Mouse (Mus musculus) forebrain, embryonic 10.5 days (tissue): ENCODE data around the gene Ier5l. TPM values are rescaled to one million over a fixed set of nuclear protein-coding genes. Genes with fewer than 3 reads are reported as not detected.
A peak's percentile ranks its signal among the peaks of the same experiment; 100 is the strongest.

Experiments used
- DNase-seq: peaks from one replicate; pipeline ENCODE4 v3.0.0-alpha.2; 2017; ENCODE audit warnings: low spot score; ENCODE audit errors: extremely low spot score
- H3K27ac ChIP-seq: fragments of 300-500 bp; sonication (generic); 2 replicates; pipeline ENCODE4 v1.5.1; 2016; ENCODE audit warnings: mild to moderate bottlenecking
- H3K27me3 ChIP-seq: fragments of 300-500 bp; sonication (generic); 2 replicates; pipeline ENCODE4 v1.6.1; 2016; ENCODE audit warnings: mild to moderate bottlenecking; ENCODE audit not compliant: poor library complexity, severe bottlenecking
- H3K36me3 ChIP-seq: fragments of 300-500 bp; sonication (generic); replicated peaks from 2 replicates; pipeline ENCODE4 v1.6.1; 2016; ENCODE audit warnings: mild to moderate bottlenecking, moderate library complexity
- H3K4me1 ChIP-seq: fragments of 300-500 bp; sonication (generic); 2 replicates; pipeline ENCODE4 v1.6.1; 2016
- H3K4me3 ChIP-seq: fragments of 300-500 bp; sonication (generic); 2 replicates; pipeline ENCODE4 v1.5.1; 2016; ENCODE audit warnings: mild to moderate bottlenecking, moderate library complexity
- H3K9me3 ChIP-seq: fragments of 300-500 bp; sonication (generic); 2 replicates; pipeline ENCODE4 v1.6.1; 2016; ENCODE audit warnings: mild to moderate bottlenecking, moderate library complexity
- WGBS: fragments of 180-500 bp; shearing (Covaris S2); methylation state at CpG from one replicate; pipeline ENCODE4 v1.1.7; 2016; 5-methylcytosine and 5-hydroxymethylcytosine counted together
- polyA plus RNA-seq: library from polyadenylated mRNA; unstranded; fragments of >200 nt; fragmentation: Nextera tagmentation; extraction: Ambion mirVana; gene quantifications from 2 replicates; pipeline ENCODE4 v1.2.1, GENCODE M21; 2016

Ier5l gene
- polyA plus RNA-seq, 1 experiment from 2014 or later: 1.6 TPM

DNA sequence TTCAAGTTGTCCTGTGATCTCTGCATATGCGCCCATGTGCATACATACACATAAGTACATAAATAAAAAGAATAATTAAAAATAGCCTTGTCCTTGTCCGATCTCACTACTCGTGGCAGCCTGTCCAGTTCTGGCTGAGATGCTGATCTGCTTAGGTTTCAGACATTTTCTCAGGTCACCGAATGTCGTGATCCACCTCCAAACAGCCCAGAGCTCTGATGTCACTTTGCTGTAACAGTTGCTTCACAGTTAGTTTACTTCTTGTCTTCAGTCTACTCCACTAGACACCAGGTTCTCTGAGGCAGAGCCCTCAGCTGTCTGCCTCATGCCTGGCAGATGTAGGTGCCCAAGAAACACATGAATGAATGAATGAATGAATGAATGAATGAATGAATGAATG lies 9.6 kb downstream of the Ier5l start:
- Histone ChIP-seq H3K4me1 (peaks cover 40% of the 10 kb centered on the region), H3K36me3 (0 out of 2 replicates have a peak, but pooled peaks cover 5% of the 10 kb centered on the region), H3K27ac (peak overlapping the region; percentile 70; the same call in 1 of the 2 replicates), H3K27me3 (peaks cover 22% of the 10 kb centered on the region), H3K4me3 (peak overlapping the region; percentile 40), H3K9me3 (no peaks in the 10 kb centered on the region)
- 73% methylated on average over 5 of the region's 5 CpGs for WGBS
- no peak for DNase-seq

DNA sequence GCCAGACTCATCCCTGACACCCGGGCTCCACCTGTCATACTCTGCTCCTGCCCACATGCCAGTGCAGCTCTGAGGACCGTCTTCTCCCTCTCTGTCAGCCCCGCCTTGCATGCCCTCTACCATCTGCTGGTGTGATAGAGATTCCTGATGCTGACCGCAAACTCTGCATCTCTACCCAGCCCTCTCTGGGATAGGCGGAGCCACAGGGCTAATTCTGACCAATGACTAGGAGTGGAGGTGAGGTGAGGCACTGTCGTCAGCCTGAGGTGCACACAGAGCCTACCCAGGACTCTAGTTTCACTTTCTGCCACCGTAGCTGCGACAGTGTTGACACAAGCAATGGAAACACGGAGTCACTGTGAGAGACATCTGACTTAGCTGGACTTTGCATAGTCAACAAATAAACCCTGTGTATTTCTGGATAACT lies 10.1 kb downstream of the Ier5l start:
- WGBS: 4% methylated on average over 9 of the region's 9 CpGs
- peak overlapping the region; percentile 70 for H3K27ac ChIP-seq
- H3K4me1 ChIP-seq: peaks cover 35% of the 10 kb centered on the region
- peaks cover 17% of the 10 kb centered on the region for H3K27me3 ChIP-seq
- H3K9me3 ChIP-seq: no peaks in the 10 kb centered on the region
- peak; percentile 46 for DNase-seq
- peaks cover 8% of the 10 kb centered on the region for H3K36me3 ChIP-seq
- peak overlapping the region; percentile 40 for H3K4me3 ChIP-seq

GRCm38 (mm10) chr2:30463341-30463761 lies 10.7 kb downstream of the Ier5l start:
- peaks cover 29% of the 10 kb centered on the region for H3K4me1 ChIP-seq
- H3K27me3 ChIP-seq: peaks cover 11% of the 10 kb centered on the region
- DNase-seq: no peak
- peaks cover 10% of the 10 kb centered on the region for H3K36me3 ChIP-seq
- H3K27ac ChIP-seq: peak overlapping the region; percentile 70
- WGBS: 34% methylated on average over 5 of the region's 5 CpGs
- H3K4me3 ChIP-seq: peak overlapping the region; percentile 40
- no peaks in the 10 kb centered on the region for H3K9me3 ChIP-seq

DNA sequence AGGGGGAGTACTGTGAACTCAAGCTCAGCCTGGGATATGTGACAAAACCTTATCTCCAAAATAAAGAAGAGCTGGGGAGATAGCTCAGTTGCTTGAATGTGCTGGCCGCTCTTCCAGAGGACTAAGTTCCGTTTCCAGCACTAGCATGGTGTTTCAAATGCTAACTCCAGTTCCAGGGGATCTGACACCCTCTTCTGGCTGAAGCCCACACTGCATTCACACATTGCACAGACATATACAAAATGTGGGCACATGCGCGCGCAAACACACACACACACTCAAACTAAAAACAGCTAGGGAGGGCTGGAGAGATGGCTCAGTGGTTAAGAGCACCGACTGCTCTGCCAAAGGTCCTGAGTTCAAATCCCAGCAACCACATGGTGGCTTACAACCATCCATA lies 14.8 kb downstream of the Ier5l start:
- Histone ChIP-seq H3K27me3 (no peaks in the 10 kb centered on the region), H3K36me3 (peaks cover 10% of the 10 kb centered on the region), H3K9me3 (no peaks in the 10 kb centered on the region), H3K4me3 (no peak overlapping the region), H3K27ac (0 out of 2 replicates have a peak overlapping the region, but pooled peaks have one; percentile 48), H3K4me1 (peaks cover 22% of the 10 kb centered on the region)
- no peak for DNase-seq
- 89% methylated on average over 6 of the region's 6 CpGs for WGBS

DNA sequence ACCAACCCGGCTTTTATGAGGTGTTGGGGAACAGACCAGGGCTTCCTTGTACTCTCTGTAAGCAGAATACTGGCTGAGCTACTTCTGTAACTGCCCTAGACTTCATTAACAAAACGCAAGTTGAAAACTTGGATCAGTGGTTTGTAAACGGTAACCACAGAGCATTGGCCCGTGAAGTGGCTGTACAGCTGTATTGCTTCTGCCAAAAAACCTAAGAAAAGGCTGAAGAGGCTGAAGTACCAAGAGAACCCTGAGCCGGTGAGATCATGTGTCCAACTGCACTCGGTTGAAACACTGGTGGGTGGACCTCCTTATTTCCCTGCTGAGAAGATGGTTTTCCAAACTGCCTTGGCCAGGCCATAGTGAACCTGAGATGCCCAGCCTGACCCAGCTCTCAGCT lies 15.7 kb downstream of the Ier5l start:
- Histone ChIP-seq H3K27ac (no peak overlapping the region), H3K27me3 (no peaks in the 10 kb centered on the region), H3K9me3 (no peaks in the 10 kb centered on the region), H3K4me1 (peaks cover 17% of the 10 kb centered on the region), H3K36me3 (peaks cover 10% of the 10 kb centered on the region), H3K4me3 (no peak overlapping the region)
- whole genome bisulfite sequencing: 91% methylated on average over 6 of the region's 6 CpGs
- no peak for DNase-seq

DNA sequence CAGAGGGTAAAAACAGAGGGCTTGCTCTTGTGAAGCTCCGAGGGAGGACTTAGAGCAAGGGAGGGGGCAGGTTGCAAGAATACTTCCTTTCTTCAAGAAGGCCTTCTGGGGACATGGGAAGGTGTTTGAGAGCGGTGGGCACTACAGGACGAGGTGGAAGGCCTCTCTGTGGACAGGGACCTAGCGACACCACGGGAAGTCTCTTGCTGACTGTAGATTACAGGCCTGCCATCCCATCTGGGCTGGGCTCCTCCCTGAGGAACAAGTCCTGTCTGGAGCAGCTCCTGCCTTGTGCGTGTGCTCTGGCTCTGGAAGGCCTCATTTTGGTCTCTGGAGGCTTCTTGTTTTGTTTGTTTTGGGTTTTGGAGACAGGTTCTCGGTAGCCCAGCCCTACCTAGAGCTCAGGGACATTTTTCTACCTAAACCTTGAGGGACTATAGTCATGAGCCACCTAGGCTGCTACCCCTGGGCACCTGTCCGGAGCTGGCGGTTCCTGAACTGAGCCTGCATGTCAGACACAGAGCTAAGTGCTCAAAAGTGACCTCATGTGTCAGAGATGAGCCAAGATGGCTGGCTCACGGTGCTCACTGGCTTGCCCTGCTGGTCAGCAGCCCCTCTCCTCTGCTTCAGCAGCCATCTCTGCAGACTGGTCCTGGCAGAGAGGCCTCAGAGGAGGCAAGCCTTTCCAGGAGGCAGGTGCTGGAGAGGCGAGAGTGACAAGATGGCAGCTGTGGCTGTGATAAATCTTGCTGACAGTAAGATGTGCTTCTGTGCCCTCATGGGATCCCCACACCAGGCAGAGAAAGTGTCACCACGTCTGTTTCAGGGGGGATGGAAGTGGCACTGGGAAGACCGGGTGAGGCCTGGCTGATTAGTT lies 17.7 kb downstream of the Ier5l start:
- Histone ChIP-seq H3K4me3 (no peak overlapping the region), H3K36me3 (peaks cover 12% of the 10 kb centered on the region)
- DNase-seq: no peak

DNA sequence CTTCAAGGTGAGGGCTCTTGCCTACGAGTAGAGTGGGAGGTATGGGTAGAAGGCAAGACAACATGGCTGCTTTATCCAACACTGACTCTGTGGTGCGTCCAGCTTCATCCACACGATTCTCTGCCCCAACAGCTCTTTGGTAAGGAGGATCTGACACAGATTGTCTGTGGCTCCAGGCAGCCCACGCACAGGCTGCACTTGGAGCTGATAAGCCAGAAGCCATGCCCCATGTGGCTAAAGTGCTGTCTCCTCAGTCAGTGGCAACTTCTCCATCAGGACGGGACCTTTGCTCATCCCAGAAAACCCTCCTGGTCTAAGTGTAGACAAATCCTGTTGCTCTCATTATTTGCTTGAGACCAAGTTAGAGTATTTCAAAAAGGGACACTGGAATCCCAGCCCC lies 19.4 kb downstream of the Ier5l start:
- Histone ChIP-seq H3K36me3 (peaks cover 26% of the 10 kb centered on the region), H3K4me3 (no peak overlapping the region), H3K4me1 (peaks cover 14% of the 10 kb centered on the region), H3K27me3 (no peaks in the 10 kb centered on the region), H3K27ac (no peak overlapping the region), H3K9me3 (peaks cover 9% of the 10 kb centered on the region)
- DNase-seq: no peak
- 83% methylated on average over 5 of the region's 5 CpGs for WGBS

More for the DNA sequence above, 17.7 kb downstream of the Ier5l start:
- Histone ChIP-seq H3K27ac (peak overlapping the region; percentile 64), H3K4me1 (peaks cover 14% of the 10 kb centered on the region), H3K9me3 (no peaks in the 10 kb centered on the region), H3K27me3 (no peaks in the 10 kb centered on the region)
- WGBS: 82% methylated on average over 13 of the region's 13 CpGs

DNA sequence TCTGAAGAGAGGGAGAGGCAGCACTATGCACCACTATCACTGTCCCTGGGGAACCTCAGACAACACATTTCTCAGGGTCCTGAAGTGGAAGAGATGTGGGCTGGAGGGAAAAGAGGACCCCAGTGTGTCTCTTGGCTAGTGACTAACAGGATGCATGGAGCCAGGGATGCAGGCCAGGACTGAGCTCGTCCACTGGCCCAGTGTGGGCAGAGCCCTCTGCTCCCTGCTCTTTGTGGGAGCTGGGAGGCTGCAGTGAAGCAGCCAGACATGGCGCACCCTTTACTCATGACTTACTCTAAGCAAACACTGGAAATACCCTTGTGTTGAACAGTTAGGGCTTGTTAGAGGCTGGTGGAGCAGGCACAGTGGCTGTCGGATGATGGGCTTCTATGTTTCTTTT lies 20.4 kb downstream of the Ier5l start:
- peak overlapping the region; percentile 67 for H3K27ac ChIP-seq
- peaks cover 13% of the 10 kb centered on the region for H3K9me3 ChIP-seq
- no peak overlapping the region for H3K4me3 ChIP-seq
- H3K4me1 ChIP-seq: peaks cover 14% of the 10 kb centered on the region
- H3K36me3 ChIP-seq: peaks cover 31% of the 10 kb centered on the region
- 79% methylated on average over 3 of the region's 3 CpGs for WGBS
- H3K27me3 ChIP-seq: no peaks in the 10 kb centered on the region
- no peak for DNase-seq

DNA sequence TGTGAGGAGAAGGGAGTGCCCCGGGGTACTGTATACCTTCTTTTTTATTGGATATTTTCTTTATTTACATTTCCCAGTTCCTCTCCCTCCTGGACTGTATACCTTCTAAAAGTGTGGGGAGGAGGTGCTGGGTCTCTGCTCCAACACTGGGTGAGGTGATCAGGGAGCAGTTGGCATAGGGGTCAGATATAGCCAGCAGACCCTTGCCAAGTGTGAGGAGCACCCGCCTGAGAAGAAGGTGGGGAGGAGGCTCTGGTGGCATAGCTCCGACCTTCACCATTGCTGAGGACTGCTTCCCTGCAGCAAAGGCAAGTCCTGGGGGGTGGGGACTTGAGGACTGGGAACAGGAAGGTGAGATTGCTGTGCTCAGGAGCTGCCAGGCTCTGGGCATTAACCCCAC lies 22.5 kb downstream of the Ier5l start:
- Histone ChIP-seq H3K4me3 (no peak overlapping the region), H3K27me3 (no peaks in the 10 kb centered on the region), H3K9me3 (peaks cover 13% of the 10 kb centered on the region), H3K4me1 (peaks cover 20% of the 10 kb centered on the region), H3K27ac (no peak overlapping the region), H3K36me3 (peaks cover 51% of the 10 kb centered on the region)
- DNase-seq: no peak
- 87% methylated on average over 3 of the region's 3 CpGs for whole genome bisulfite sequencing

DNA sequence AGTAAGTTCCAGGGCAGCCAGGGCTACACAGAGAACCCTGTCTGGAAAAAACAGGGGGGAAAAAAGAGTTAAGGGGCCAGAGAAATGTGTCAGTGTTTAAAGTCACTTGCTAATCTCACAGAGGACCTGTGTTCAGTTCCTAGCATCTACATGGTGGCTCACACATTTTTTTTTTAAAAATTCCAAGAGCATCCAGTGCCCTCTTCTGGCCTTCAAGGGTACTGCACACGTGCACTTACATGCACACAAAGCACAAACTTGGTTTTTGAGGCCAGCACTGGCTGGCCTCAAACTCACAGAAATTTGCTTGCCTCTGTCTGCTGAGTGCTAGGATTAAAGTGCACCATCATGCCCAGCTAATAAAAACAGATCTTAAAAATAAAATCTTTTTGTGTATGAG lies 23.5 kb downstream of the Ier5l start:
- Histone ChIP-seq H3K27ac (no peak overlapping the region), H3K9me3 (peaks cover 13% of the 10 kb centered on the region), H3K27me3 (no peaks in the 10 kb centered on the region), H3K4me3 (no peak overlapping the region), H3K4me1 (peaks cover 28% of the 10 kb centered on the region), H3K36me3 (peaks cover 61% of the 10 kb centered on the region)
- DNase-seq: no peak
- WGBS: 61% methylated on average over 1 of the region's 1 CpGs

DNA sequence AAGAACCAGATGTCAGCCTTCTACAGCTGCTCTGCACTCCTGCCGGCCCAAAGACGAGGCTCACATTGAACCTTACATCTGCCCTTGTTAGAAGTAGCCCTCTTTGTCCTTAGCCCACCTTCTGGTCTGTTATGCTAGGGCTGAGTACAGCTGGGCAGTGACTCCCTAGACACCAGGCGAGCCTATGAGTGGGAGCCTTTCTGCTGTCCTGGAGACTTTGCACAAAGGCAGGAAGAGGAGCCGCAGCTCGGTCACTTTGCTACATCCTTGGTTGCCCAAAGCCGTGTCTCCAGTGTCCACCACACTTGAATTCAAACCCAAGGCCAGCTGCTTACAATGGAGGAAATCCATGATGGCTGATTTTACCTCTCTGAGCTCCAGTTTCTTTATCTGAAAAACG lies 25.6 kb downstream of the Ier5l start:
- peaks cover 13% of the 10 kb centered on the region for H3K9me3 ChIP-seq
- no peak for DNase-seq
- no peaks in the 10 kb centered on the region for H3K27me3 ChIP-seq
- WGBS: 90% methylated on average over 7 of the region's 7 CpGs
- no peak overlapping the region for H3K27ac ChIP-seq
- peaks cover 83% of the 10 kb centered on the region for H3K36me3 ChIP-seq
- H3K4me1 ChIP-seq: peaks cover 46% of the 10 kb centered on the region
- no peak overlapping the region for H3K4me3 ChIP-seq

- 85% methylated on average over 10 of the region's 10 CpGs for WGBS
- peaks cover 54% of the 10 kb centered on the region for H3K4me1 ChIP-seq
- peaks cover 86% of the 10 kb centered on the region for H3K36me3 ChIP-seq
- H3K4me3 ChIP-seq: no peak overlapping the region
- H3K27ac ChIP-seq: peak overlapping the region; percentile 97
- no peaks in the 10 kb centered on the region for H3K27me3 ChIP-seq
- no peak for DNase-seq
- peaks cover 13% of the 10 kb centered on the region for H3K9me3 ChIP-seq
Measured at GRCm38 (mm10) chr2:30446891-30447826, 26.9 kb downstream of the Ier5l start.
